Mouse (Mus musculus) heart, postnatal 0 days (tissue): ENCODE results near the gene Atg4a.

Source experiments
- CTCF ChIP-seq: IDR thresholded peaks from 2 replicates; pipeline ENCODE4 v1.5.1; 2016; ENCODE audit warnings: antibody characterized with exemption, control low read depth, low read depth
- EP300 ChIP-seq: IDR thresholded peaks from 2 replicates; pipeline ENCODE4 v1.6.1; 2016; ENCODE audit warnings: antibody characterized with exemption, low read depth

GRCm38 (mm10) chrX:140907360-140907759 lies 49.3 kb upstream of the Atg4a start, which contains the start of gene Vsig1:
- no peak for TF ChIP-seq CTCF
- no peak for TF ChIP-seq EP300
